In the genomic region with DNA sequence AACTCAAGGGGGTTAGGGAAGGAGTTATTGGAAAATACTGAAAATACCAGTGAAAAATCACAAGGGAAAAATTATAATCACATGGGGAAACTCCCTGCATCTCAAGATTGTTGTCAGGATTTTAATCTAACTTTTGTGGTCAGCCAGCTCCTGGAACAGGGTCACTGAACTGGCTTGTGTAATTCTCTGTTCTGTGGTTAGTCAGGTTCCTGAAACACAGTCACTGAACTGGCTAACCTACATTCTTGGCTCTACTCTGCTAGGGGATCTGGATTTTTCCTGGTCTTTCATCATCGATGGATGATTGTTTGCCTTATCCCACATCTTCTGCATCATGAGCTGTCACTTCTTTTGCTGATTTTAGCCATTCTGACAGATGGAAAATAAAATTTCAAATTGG, we compare ENCODE assay signal across 28 mouse cellular contexts.
"Had no signal": no experiment of that assay in that cellular context is flagged by ENCODE, and none has a peak within 500 bp of the region (broad histone marks: within the 10 kb centered on the region; RNA-seq: fewer than 3 reads in every experiment).

No protein-coding gene starts in this region.

- ATAC-seq: hindbrain, postnatal 0 days; intestine, embryonic 16.5 days had no signal

- H3K4me2 ChIP-seq: heart, embryonic 11.5 days; heart, embryonic 13.5 days; heart, embryonic 15.5 days; hindbrain, embryonic 13.5 days; hindbrain, embryonic 15.5 days; kidney, embryonic 15.5 days; limb, embryonic 12.5 days; liver, embryonic 11.5 days; liver, embryonic 13.5 days had no signal

- H3K9ac ChIP-seq: heart, embryonic 13.5 days; heart, embryonic 15.5 days; hindbrain, embryonic 13.5 days; hindbrain, embryonic 15.5 days; kidney, embryonic 15.5 days; limb, embryonic 12.5 days; liver, embryonic 13.5 days had no signal

- H3K9me3 ChIP-seq: heart, embryonic 13.5 days; heart, embryonic 15.5 days; kidney, embryonic 15.5 days; limb, embryonic 10.5 days had no signal

- H3K27ac ChIP-seq: gastrocnemius, adult 2 months; heart, adult 2 months; heart, embryonic 13.5 days; heart, embryonic 15.5 days; hindbrain, embryonic 13.5 days; hindbrain, embryonic 15.5 days; hindbrain, postnatal 0 days; kidney, embryonic 15.5 days; kidney, postnatal 0 days; limb, embryonic 10.5 days; limb, embryonic 12.5 days; liver, embryonic 13.5 days had no signal

- H3K4me1 ChIP-seq: hindbrain, embryonic 15.5 days; kidney, embryonic 15.5 days; limb, embryonic 10.5 days; limb, embryonic 12.5 days; liver, embryonic 13.5 days had no signal

- H3K36me3 ChIP-seq: heart, embryonic 13.5 days; heart, embryonic 15.5 days; hindbrain, embryonic 13.5 days; hindbrain, embryonic 15.5 days; kidney, embryonic 15.5 days; limb, embryonic 10.5 days; limb, embryonic 12.5 days; liver, embryonic 13.5 days had no signal

- DNase-seq: gastrocnemius, adult 2 months; gastrocnemius, postnatal 10 days; gastrocnemius, postnatal 25 days; heart, adult 11 months; heart, adult 2 months; heart, postnatal 14 days; heart, postnatal 36 days; kidney, adult 11 months; kidney, adult 2 months; kidney, adult 9 months; kidney, postnatal 14 days; kidney, postnatal 36 days; layer of hippocampus, adult 9-11 months; layer of hippocampus, postnatal 36 days; liver; liver, embryonic 13.5 days had no signal

- H3K27me3 ChIP-seq: heart, embryonic 13.5 days; heart, embryonic 15.5 days; hindbrain, embryonic 13.5 days; hindbrain, embryonic 15.5 days; kidney, embryonic 15.5 days; limb, embryonic 12.5 days; liver, embryonic 13.5 days had no signal

- H3K4me3 ChIP-seq: gastrocnemius, adult 2 months; heart, adult 2 months; heart, embryonic 13.5 days; heart, embryonic 15.5 days; hindbrain, embryonic 13.5 days; hindbrain, embryonic 15.5 days; kidney, embryonic 15.5 days; limb, embryonic 10.5 days; limb, embryonic 12.5 days; liver, embryonic 13.5 days had no signal
